Comparison of ENCODE assay signal across 8 mouse cellular contexts in genomic region chr4:62518416-62519121, GRCm38 (mm10). TPM values are rescaled to one million over a fixed set of nuclear protein-coding genes. Genes with fewer than 3 reads are reported as not detected.
DNase-seq lines count a peak whose midpoint lies in the region; ATAC-seq lines count a peak whose summit lies in the region.

No protein-coding gene starts in this region.

- WGBS in heart, embryonic 11.5 days (ENCODE audit: insufficient replicate concordance) = 46% methylated on average over 13 of the region's 13 CpGs
- 31% methylated on average over 13 of the region's 13 CpGs for WGBS in kidney, embryonic 15.5 days

- no peaks in the 10 kb centered on the region for H3K27me3 ChIP-seq in heart, embryonic 11.5 days (ENCODE audit: control insufficient read depth, insufficient read depth, low read length)
- no peaks in the 10 kb centered on the region for H3K27me3 ChIP-seq in kidney, embryonic 15.5 days

- no peaks in the 10 kb centered on the region for H3K9me3 ChIP-seq in heart, embryonic 11.5 days (replicated peaks; ENCODE audit: control insufficient read depth, low read length)
- no peaks in the 10 kb centered on the region for H3K9me3 ChIP-seq in kidney, embryonic 15.5 days (replicated peaks)

- H3K4me1 ChIP-seq in heart, embryonic 11.5 days (ENCODE audit: control insufficient read depth, insufficient read depth, low read length) = peaks cover 29% of the 10 kb centered on the region
- H3K4me1 ChIP-seq in kidney, embryonic 15.5 days = peaks cover 56% of the 10 kb centered on the region

- peak overlapping the region; percentile 68 for H3K4me2 ChIP-seq in heart, embryonic 11.5 days
- H3K4me2 ChIP-seq in kidney, embryonic 15.5 days = peak overlapping the region; percentile 82

- peak overlapping the region; percentile 88 for H3K27ac ChIP-seq in heart, embryonic 11.5 days (ENCODE audit: low read depth, low read length)
- H3K27ac ChIP-seq in kidney, embryonic 15.5 days = peak overlapping the region; percentile 95

- no peaks in the 10 kb centered on the region; the same call in 1 of the 2 replicates for H3K36me3 ChIP-seq in heart, embryonic 11.5 days (ENCODE audit: control insufficient read depth, insufficient read depth, low read length)
- peaks cover 24% of the 10 kb centered on the region for H3K36me3 ChIP-seq in kidney, embryonic 15.5 days

- intact Hi-C loops in left cerebral cortex, postnatal 25 days (cut with DNase I) = loop anchor here (5.0 kb wide), 1 partner anchor 111 kb away; the partner anchor contains the start of genes Cdc26 and Prpf4

- ATAC-seq in heart, embryonic 11.5 days (replicated peaks; ENCODE audit: insufficient number of reproducible peaks, low FRiP score, low TSS enrichment) = no peak
- ATAC-seq in kidney, embryonic 15.5 days (replicated peaks; ENCODE audit: low FRiP score) = peak; percentile 28; the same call in 1 of the 2 replicates

- peak overlapping the region; percentile 57 for H3K4me3 ChIP-seq in heart, embryonic 11.5 days (ENCODE audit: low read depth, low read length)
- peak overlapping the region; percentile 85 for H3K4me3 ChIP-seq in kidney, embryonic 15.5 days (replicated peaks)

- peak; percentile 31 for DNase-seq in gastrocnemius, postnatal 25 days
- DNase-seq in gastrocnemius, postnatal 4 days (ENCODE audit: low spot score in 2 of 2) = no peak
- DNase-seq in cerebellum, adult 11 months = peak; percentile 70
- peak; percentile 50 for DNase-seq in lung, postnatal 14 days
- peak; percentile 27 for DNase-seq in thymus, postnatal 0 days (ENCODE audit: low spot score)
- no peak for DNase-seq in left cerebral cortex, postnatal 25 days (ENCODE audit: low spot score in 2 of 2)

- peak overlapping the region; percentile 86 for H3K9ac ChIP-seq in heart, embryonic 11.5 days (ENCODE audit: low read depth, low read length)
- H3K9ac ChIP-seq in kidney, embryonic 15.5 days = peak overlapping the region; percentile 69

RNA-seq across cellular contexts. Expression of gene Alad, which starts 1.1 kb away (rescaled TPM):
- total RNA-seq in gastrocnemius, postnatal 25 days (2021) = 10 to 100 TPM; 20.9 to 21.3 TPM
- 10 to 100 TPM; 34.0 to 41.1 TPM for total RNA-seq in gastrocnemius, postnatal 4 days (2021)
- polyA plus RNA-seq in heart, embryonic 11.5 days (2014; fragmentation: Nextera tagmentation; extraction: Ambion mirVana) = 117 and 140 TPM in 2 replicates
- polyA plus RNA-seq in kidney, embryonic 15.5 days (2015; fragmentation: Nextera tagmentation; extraction: Ambion mirVana) = 97.3 and 106 TPM in 2 replicates
- 52.8 and 54.4 TPM in 2 replicates for polyA plus RNA-seq in thymus, postnatal 0 days (2015; fragmentation: Nextera tagmentation; extraction: Ambion mirVana)
- 10 to 100 TPM; 25.4 to 30.8 TPM for total RNA-seq in left cerebral cortex, postnatal 25 days (2021)

RNA-seq across cellular contexts. Expression of gene Pole3, which starts 6.3 kb away (rescaled TPM):
- 10 to 100 TPM; 15.5 to 15.9 TPM for total RNA-seq in gastrocnemius, postnatal 25 days (2021)
- 10 to 100 TPM; 27.8 to 31.3 TPM for total RNA-seq in gastrocnemius, postnatal 4 days (2021)
- polyA plus RNA-seq in heart, embryonic 11.5 days (2014; fragmentation: Nextera tagmentation; extraction: Ambion mirVana) = 59.4 and 64.1 TPM in 2 replicates
- polyA plus RNA-seq in kidney, embryonic 15.5 days (2015; fragmentation: Nextera tagmentation; extraction: Ambion mirVana) = 94.0 and 100 TPM in 2 replicates
- 55.2 and 62.3 TPM in 2 replicates for polyA plus RNA-seq in thymus, postnatal 0 days (2015; fragmentation: Nextera tagmentation; extraction: Ambion mirVana)
- total RNA-seq in left cerebral cortex, postnatal 25 days (2021) = 10 to 100 TPM; 19.9 to 20.2 TPM

RNA-seq across cellular contexts. Expression of gene 4933430I17Rik, which starts 6.6 kb away (rescaled TPM):
- total RNA-seq in gastrocnemius, postnatal 25 days (2021) = under 1 TPM in 1 of 2 experiments, not detected in 1; 0.20 TPM
- total RNA-seq in gastrocnemius, postnatal 4 days (2021) = under 1 TPM; 0.34 to 0.44 TPM
- 0.34 and 0.87 TPM in 2 replicates for polyA plus RNA-seq in heart, embryonic 11.5 days (2014; fragmentation: Nextera tagmentation; extraction: Ambion mirVana)
- 0.47 and 0.57 TPM in 2 replicates for polyA plus RNA-seq in kidney, embryonic 15.5 days (2015; fragmentation: Nextera tagmentation; extraction: Ambion mirVana)
- 0.32 and 0.49 TPM in 2 replicates for polyA plus RNA-seq in thymus, postnatal 0 days (2015; fragmentation: Nextera tagmentation; extraction: Ambion mirVana)
- total RNA-seq in left cerebral cortex, postnatal 25 days (2021) = under 1 TPM; 0.37 to 0.53 TPM

RNA-seq across cellular contexts. Expression of gene Hdhd3, which starts 15.3 kb away (rescaled TPM):
- 1 to 10 TPM; 1.7 to 2.2 TPM for total RNA-seq in gastrocnemius, postnatal 25 days (2021)
- 10 to 100 TPM in 1 of 2 experiments, 1 to 10 TPM in 1; 9.0 to 10.5 TPM for total RNA-seq in gastrocnemius, postnatal 4 days (2021)
- polyA plus RNA-seq in heart, embryonic 11.5 days (2014; fragmentation: Nextera tagmentation; extraction: Ambion mirVana) = 6.7 and 11.4 TPM in 2 replicates
- 14.7 and 15.2 TPM in 2 replicates for polyA plus RNA-seq in kidney, embryonic 15.5 days (2015; fragmentation: Nextera tagmentation; extraction: Ambion mirVana)
- polyA plus RNA-seq in thymus, postnatal 0 days (2015; fragmentation: Nextera tagmentation; extraction: Ambion mirVana) = 7.0 and 7.5 TPM in 2 replicates
- 10 to 100 TPM in 1 of 2 experiments, 1 to 10 TPM in 1; 7.5 to 10.9 TPM for total RNA-seq in left cerebral cortex, postnatal 25 days (2021)

RNA-seq across cellular contexts. Expression of gene Bspry, which starts 38.7 kb away (rescaled TPM):
- total RNA-seq in gastrocnemius, postnatal 25 days (2021) = under 1 TPM; 0.15 to 0.16 TPM
- 1 to 10 TPM; 1.1 to 1.7 TPM for total RNA-seq in gastrocnemius, postnatal 4 days (2021)
- 0.52 and 0.83 TPM in 2 replicates for polyA plus RNA-seq in heart, embryonic 11.5 days (2014; fragmentation: Nextera tagmentation; extraction: Ambion mirVana)
- polyA plus RNA-seq in kidney, embryonic 15.5 days (2015; fragmentation: Nextera tagmentation; extraction: Ambion mirVana) = 19.5 and 21.3 TPM in 2 replicates
- polyA plus RNA-seq in thymus, postnatal 0 days (2015; fragmentation: Nextera tagmentation; extraction: Ambion mirVana) = 10.6 TPM in 2 replicates
- total RNA-seq in left cerebral cortex, postnatal 25 days (2021) = under 1 TPM; 0.34 to 0.53 TPM

Comparison
In these comparisons a context has a peak if more than half of its experiments do, and no peak if none do; other contexts are left out.
1. DNase-seq: peak in gastrocnemius, postnatal 25 days (single experiment), cerebellum, adult 11 months (single experiment), lung, postnatal 14 days (single experiment) and thymus, postnatal 0 days (single experiment); none in gastrocnemius, postnatal 4 days (0 of 2) and left cerebral cortex, postnatal 25 days (0 of 2).